Mouse (Mus musculus) forebrain, embryonic 10.5 days (tissue): ENCODE data around the gene Olfm2. TPM values are rescaled to one million over a fixed set of nuclear protein-coding genes. Genes with fewer than 3 reads are reported as not detected.
"Not testable (repeated sequence)": the region's sequence is repeated elsewhere in the genome, so short reads cannot be mapped to it uniquely, and the experiment has no call there.

Experiments used
- DNase-seq: peaks from one replicate; pipeline ENCODE4 v3.0.0-alpha.2; 2017; ENCODE audit warnings: low spot score; ENCODE audit errors: extremely low spot score
- H3K27ac ChIP-seq: fragments of 300-500 bp; sonication (generic); 2 replicates; pipeline ENCODE4 v1.5.1; 2016; ENCODE audit warnings: mild to moderate bottlenecking
- H3K27me3 ChIP-seq: fragments of 300-500 bp; sonication (generic); 2 replicates; pipeline ENCODE4 v1.6.1; 2016; ENCODE audit warnings: mild to moderate bottlenecking; ENCODE audit not compliant: poor library complexity, severe bottlenecking
- H3K36me3 ChIP-seq: fragments of 300-500 bp; sonication (generic); replicated peaks from 2 replicates; pipeline ENCODE4 v1.6.1; 2016; ENCODE audit warnings: mild to moderate bottlenecking, moderate library complexity
- H3K4me1 ChIP-seq: fragments of 300-500 bp; sonication (generic); 2 replicates; pipeline ENCODE4 v1.6.1; 2016
- H3K4me3 ChIP-seq: fragments of 300-500 bp; sonication (generic); 2 replicates; pipeline ENCODE4 v1.5.1; 2016; ENCODE audit warnings: mild to moderate bottlenecking, moderate library complexity
- H3K9me3 ChIP-seq: fragments of 300-500 bp; sonication (generic); 2 replicates; pipeline ENCODE4 v1.6.1; 2016; ENCODE audit warnings: mild to moderate bottlenecking, moderate library complexity
- WGBS: fragments of 180-500 bp; shearing (Covaris S2); methylation state at CpG from one replicate; pipeline ENCODE4 v1.1.7; 2016; 5-methylcytosine and 5-hydroxymethylcytosine counted together
- polyA plus RNA-seq: library from polyadenylated mRNA; unstranded; fragments of >200 nt; fragmentation: Nextera tagmentation; extraction: Ambion mirVana; gene quantifications from 2 replicates; pipeline ENCODE4 v1.2.1, GENCODE M21; 2016

The Olfm2 gene
- polyA plus RNA-seq, 1 experiment from 2014 or later = 10.4 TPM

GRCm38 (mm10) chr9:20638552-20638951 is 107.6 kb downstream of the Olfm2 start:
- H3K4me3 ChIP-seq = no peak overlapping the region
- no peaks in the 10 kb centered on the region for H3K27me3 ChIP-seq
- peaks cover 30% of the 10 kb centered on the region for H3K36me3 ChIP-seq
- H3K4me1 ChIP-seq = peaks cover 28% of the 10 kb centered on the region
- 96% methylated on average over 19 of the region's 19 CpGs for WGBS
- DNase-seq = no peak
- H3K9me3 ChIP-seq = no peaks in the 10 kb centered on the region
- H3K27ac ChIP-seq = no peak overlapping the region

GRCm38 (mm10) chr9:20636790-20637189 is 109.4 kb downstream of the Olfm2 start:
- 97% methylated on average over 2 of the region's 2 CpGs for WGBS
- Histone ChIP-seq H3K36me3 (peaks cover 30% of the 10 kb centered on the region), H3K9me3 (no peaks in the 10 kb centered on the region), H3K4me3 (no peak overlapping the region), H3K27ac (no peak overlapping the region), H3K4me1 (peaks cover 12% of the 10 kb centered on the region), H3K27me3 (no peaks in the 10 kb centered on the region)
- DNase-seq = no peak

- Histone ChIP-seq H3K4me1 (peaks cover 7% of the 10 kb centered on the region), H3K36me3 (peaks cover 30% of the 10 kb centered on the region), H3K27ac (no peak overlapping the region), H3K4me3 (no peak overlapping the region), H3K9me3 (no peaks in the 10 kb centered on the region), H3K27me3 (no peaks in the 10 kb centered on the region)
- 84% methylated on average over 3 of the region's 3 CpGs for WGBS
- no peak for DNase-seq
Measured at GRCm38 (mm10) chr9:20636256-20636655, 109.9 kb downstream of the Olfm2 start.

GRCm38 (mm10) chr9:20635676-20636075 is 110.5 kb downstream of the Olfm2 start:
- not testable (repeated sequence) for DNase-seq, H3K27ac ChIP-seq, H3K4me3 ChIP-seq, H3K9me3 ChIP-seq, H3K4me1 ChIP-seq, H3K27me3 ChIP-seq
- WGBS = 94% methylated on average over 8 of the region's 8 CpGs
- peaks cover 30% of the 10 kb centered on the region for H3K36me3 ChIP-seq

- 95% methylated on average over 2 of the region's 2 CpGs for WGBS
- Histone ChIP-seq H3K36me3 (0 out of 2 replicates have a peak, but pooled peaks cover 4% of the 10 kb centered on the region), H3K4me1 (no peaks in the 10 kb centered on the region), H3K27ac (no peak overlapping the region), H3K9me3 (no peaks in the 10 kb centered on the region), H3K4me3 (no peak overlapping the region), H3K27me3 (no peaks in the 10 kb centered on the region)
- DNase-seq = no peak
Measured at GRCm38 (mm10) chr9:20631332-20631731, 114.8 kb downstream of the Olfm2 start.

Other genes starting within 250 kb of the Olfm2 start
- gene Zfp266, start 224.9 kb downstream of the Olfm2 start, polyA plus RNA-seq = 134 and 139 TPM in 2 replicates
- gene Zfp846, start 165.1 kb downstream of the Olfm2 start, polyA plus RNA-seq = 17.1 and 17.6 TPM in 2 replicates
- 356 and 383 TPM in 2 replicates for gene Ubl5, start 103.5 kb downstream of the Olfm2 start, polyA plus RNA-seq
- gene Fbxl12, start 101.6 kb downstream of the Olfm2 start, polyA plus RNA-seq = 18.4 and 19.0 TPM in 2 replicates
- gene Pin1, start 94.3 kb downstream of the Olfm2 start, polyA plus RNA-seq = 86.3 and 86.4 TPM in 2 replicates
- gene Col5a3, start 68.7 kb upstream of the Olfm2 start, polyA plus RNA-seq = 0.26 and 0.27 TPM in 2 replicates
- not detected in 2 replicates for gene Rdh8, start 72.2 kb upstream of the Olfm2 start, polyA plus RNA-seq
- 1.2 and 1.9 TPM in 2 replicates for gene A230050P20Rik, start 122.3 kb upstream of the Olfm2 start, polyA plus RNA-seq
- 4.4 and 5.1 TPM in 2 replicates for gene Angptl6, start 133.4 kb upstream of the Olfm2 start, polyA plus RNA-seq
- gene Ppan, start 141.8 kb upstream of the Olfm2 start, polyA plus RNA-seq = 107 and 108 TPM in 2 replicates
- gene Eif3g, start 152.3 kb upstream of the Olfm2 start, polyA plus RNA-seq = 425 and 433 TPM in 2 replicates
- gene Dnmt1, start 213.5 kb upstream of the Olfm2 start, polyA plus RNA-seq = 171 and 174 TPM in 2 replicates
- gene S1pr2, start 230.4 kb upstream of the Olfm2 start, polyA plus RNA-seq = 24.4 and 26.4 TPM in 2 replicates